In the genomic region with DNA sequence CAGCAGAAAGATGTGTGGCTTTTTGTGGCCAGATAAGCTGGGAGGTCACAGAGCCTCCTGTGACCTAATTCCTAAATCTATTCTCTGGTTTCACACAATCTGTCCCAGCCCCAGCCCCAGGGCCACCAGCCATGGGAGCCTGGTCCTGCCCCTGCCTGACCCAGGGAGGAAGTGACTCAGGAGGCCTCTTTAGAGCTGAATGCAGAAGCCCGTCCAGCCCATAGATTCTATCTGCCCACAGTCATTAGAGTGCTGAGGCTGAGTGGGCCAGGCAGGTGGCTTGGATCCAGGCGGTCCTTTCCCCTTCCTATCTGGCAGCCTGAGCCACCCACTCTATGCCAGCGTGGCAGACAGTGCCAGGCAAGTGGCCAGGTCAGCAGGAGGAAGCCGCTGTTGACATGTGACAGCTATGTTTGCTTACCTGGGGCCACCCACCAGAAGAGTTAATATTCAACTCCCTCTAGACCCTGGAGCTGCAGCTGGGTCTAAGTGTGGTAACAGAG, we compare ENCODE assay signal across 8 mouse cellular contexts. TPM values are rescaled to one million over a fixed set of nuclear protein-coding genes. Genes with fewer than 3 reads are reported as not detected.
DNase-seq lines count a peak whose midpoint lies in the region; ATAC-seq and TF ChIP-seq lines count a peak whose summit lies in the region.

No protein-coding gene starts in this region.

- no peaks in the 10 kb centered on the region for H3K36me3 ChIP-seq in hindbrain, postnatal 0 days (ENCODE audit: insufficient read depth, low read length)
- no peaks in the 10 kb centered on the region for H3K36me3 ChIP-seq in hindbrain, embryonic 13.5 days

- ATAC-seq in hindbrain, postnatal 0 days: peak; percentile 55; the same call in 1 of the 2 replicates
- ATAC-seq in hindbrain, embryonic 13.5 days (ENCODE audit: low FRiP score): no peak

- no peaks in the 10 kb centered on the region for H3K4me1 ChIP-seq in hindbrain, postnatal 0 days (ENCODE audit: insufficient read depth, low read length)
- no peaks in the 10 kb centered on the region for H3K4me1 ChIP-seq in hindbrain, embryonic 13.5 days (replicated peaks)

- no peak overlapping the region for H3K4me3 ChIP-seq in hindbrain, postnatal 0 days (ENCODE audit: low read length)
- no peak overlapping the region for H3K4me3 ChIP-seq in hindbrain, embryonic 13.5 days

- TF ChIP-seq CTCF in hindbrain, postnatal 0 days (IDR thresholded peaks at IDR 0.05; ENCODE audit: low read depth): no peak

- H3K27me3 ChIP-seq in hindbrain, postnatal 0 days (ENCODE audit: insufficient read depth, low read length): no peaks in the 10 kb centered on the region
- no peaks in the 10 kb centered on the region for H3K27me3 ChIP-seq in hindbrain, embryonic 13.5 days

- H3K9ac ChIP-seq in hindbrain, postnatal 0 days (replicated peaks; ENCODE audit: low read length): no peak overlapping the region
- H3K9ac ChIP-seq in hindbrain, embryonic 13.5 days: no peak overlapping the region

- no peak overlapping the region for H3K4me2 ChIP-seq in hindbrain, postnatal 0 days (ENCODE audit: low read depth, low read length)
- no peak overlapping the region for H3K4me2 ChIP-seq in hindbrain, embryonic 13.5 days

- H3K9me3 ChIP-seq in hindbrain, postnatal 0 days (ENCODE audit: low read length): no peaks in the 10 kb centered on the region
- H3K9me3 ChIP-seq in hindbrain, embryonic 13.5 days: no peaks in the 10 kb centered on the region

- peak; percentile 36 for DNase-seq in hindbrain, postnatal 0 days (ENCODE audit: low spot score)
- DNase-seq in cerebellum, postnatal 25 days: peak; percentile 92 to 93
- peak; percentile 91 to 95 for DNase-seq in kidney, adult 8-10 months
- peak; percentile 90 for DNase-seq in lung, postnatal 25 days (ENCODE audit: low spot score)
- peak; percentile 84 for DNase-seq in yolk sac, embryonic 10.5 days (ENCODE audit: low spot score)
- DNase-seq in right cerebral cortex, adult 18-20 months: no peak
- no peak for DNase-seq in thymus, postnatal 10 days (ENCODE audit: low spot score in 2 of 2)

- 40% methylated on average over 4 of the region's 4 CpGs for WGBS in hindbrain, postnatal 0 days
- 74% methylated on average over 4 of the region's 4 CpGs for WGBS in hindbrain, embryonic 13.5 days

- H3K27ac ChIP-seq in hindbrain, postnatal 0 days: no peak overlapping the region
- no peak overlapping the region for H3K27ac ChIP-seq in hindbrain, embryonic 13.5 days

RNA-seq across cellular contexts. Expression of a gene that starts 18.7 kb away (rescaled TPM):
- 57.3 and 68.9 TPM in 2 replicates for total RNA-seq in hindbrain, postnatal 0 days (2014; rRNA removed)
- polyA plus RNA-seq in hindbrain, postnatal 0 days (2015; fragmentation: Nextera tagmentation; extraction: Ambion mirVana): 53.9 and 57.3 TPM in 2 replicates
- polyA plus RNA-seq in hindbrain, embryonic 13.5 days (2015; fragmentation: Nextera tagmentation; extraction: Ambion mirVana): 52.9 TPM in 2 replicates

Comparison
In these comparisons a context has a peak if more than half of its experiments do, and no peak if none do; other contexts are left out.
1. DNase-seq: peak in hindbrain, postnatal 0 days (single experiment), cerebellum, postnatal 25 days (2 of 2), kidney, adult 8-10 months (2 of 2), lung, postnatal 25 days (single experiment) and yolk sac, embryonic 10.5 days (single experiment); none in right cerebral cortex, adult 18-20 months (single experiment) and thymus, postnatal 10 days (0 of 2).